Mouse (Mus musculus): ENCODE data around the gene Pdcd4.

Pdcd4 gene

DNA sequence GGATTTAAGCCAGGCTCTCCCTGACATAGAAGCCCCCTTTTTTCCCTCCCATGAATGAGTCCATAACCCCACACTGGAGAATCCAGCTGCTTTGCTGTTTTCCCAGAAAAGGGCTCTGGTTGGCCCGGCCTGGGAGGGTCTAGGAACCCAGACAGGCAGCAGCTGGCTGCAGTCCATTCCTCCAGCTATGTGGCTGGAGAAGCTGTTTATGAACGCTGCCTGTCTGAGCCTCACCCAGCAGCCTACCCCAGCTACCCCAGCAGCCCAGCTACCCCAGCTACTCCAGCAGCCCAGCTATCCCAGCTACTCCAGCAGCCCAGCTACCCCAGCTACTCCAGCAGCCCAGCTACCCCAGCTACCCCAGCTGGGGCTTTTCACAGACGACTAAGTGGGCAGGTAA lies at the start of gene Pdcd4:
Gene Pdcd4, plus strand, starts transcription at position 171 of the 400 bp plus-strand sequence.
- DNase-seq (ENCODE audit: low read depth): peak; percentile 69

DNA sequence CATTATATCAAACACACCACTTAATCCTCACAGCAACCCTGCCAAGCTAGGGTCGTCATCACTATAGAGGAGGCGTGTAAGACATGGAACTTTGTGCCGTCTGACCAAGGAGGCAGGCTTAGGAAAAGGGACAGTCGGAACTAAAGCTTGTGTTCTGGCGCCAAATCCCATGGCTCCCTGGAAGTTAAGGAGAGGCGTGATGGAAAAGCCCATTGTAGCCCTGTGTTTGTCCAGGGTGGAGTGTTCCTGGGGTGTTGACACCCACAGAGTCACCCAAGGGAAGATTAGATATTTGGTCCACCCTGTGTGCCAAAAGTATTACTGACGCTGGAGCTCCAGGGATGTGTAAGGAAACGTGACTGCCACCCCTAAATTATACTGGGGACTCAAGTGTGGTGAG lies 48.1 kb upstream of the Pdcd4 start:
- no peak for DNase-seq (ENCODE audit: low read depth)

DNA sequence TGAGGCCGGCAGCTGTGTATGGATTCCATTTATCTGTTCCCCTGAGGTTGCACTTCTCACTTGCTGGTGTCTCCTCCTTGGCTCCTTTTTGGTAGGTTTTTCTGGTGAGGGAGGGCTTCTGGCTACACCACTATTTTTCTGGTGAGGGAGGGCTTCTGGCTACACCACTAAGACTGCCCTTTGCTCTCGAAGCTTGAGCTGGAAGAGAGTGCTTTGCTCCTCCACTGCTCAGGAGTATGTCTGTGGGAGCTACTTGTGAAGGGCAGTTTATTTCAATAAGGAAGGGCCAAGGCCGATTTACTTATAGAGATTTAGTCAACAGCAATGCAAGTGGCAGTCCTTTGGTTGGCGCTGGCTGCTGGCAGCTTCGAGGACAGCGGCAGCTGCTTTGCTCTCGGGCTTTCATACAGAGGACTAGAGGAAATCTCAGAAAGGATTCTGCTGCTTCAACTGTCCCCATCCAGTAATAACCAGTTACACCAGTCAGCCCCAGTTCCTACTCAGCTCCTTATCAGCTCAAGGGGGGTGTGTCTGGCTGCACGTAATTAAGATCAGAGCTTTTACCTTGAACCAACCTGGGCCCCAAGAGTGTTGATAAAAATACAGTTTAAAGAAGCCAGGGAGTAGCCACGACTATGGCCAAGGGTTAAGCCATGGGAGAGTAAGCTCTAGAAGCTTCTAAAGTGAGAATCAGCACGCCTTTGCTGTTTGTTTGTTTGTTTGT lies 43.6 kb upstream of the Pdcd4 start:
- DNase-seq (ENCODE audit: low read depth): no peak

DNA sequence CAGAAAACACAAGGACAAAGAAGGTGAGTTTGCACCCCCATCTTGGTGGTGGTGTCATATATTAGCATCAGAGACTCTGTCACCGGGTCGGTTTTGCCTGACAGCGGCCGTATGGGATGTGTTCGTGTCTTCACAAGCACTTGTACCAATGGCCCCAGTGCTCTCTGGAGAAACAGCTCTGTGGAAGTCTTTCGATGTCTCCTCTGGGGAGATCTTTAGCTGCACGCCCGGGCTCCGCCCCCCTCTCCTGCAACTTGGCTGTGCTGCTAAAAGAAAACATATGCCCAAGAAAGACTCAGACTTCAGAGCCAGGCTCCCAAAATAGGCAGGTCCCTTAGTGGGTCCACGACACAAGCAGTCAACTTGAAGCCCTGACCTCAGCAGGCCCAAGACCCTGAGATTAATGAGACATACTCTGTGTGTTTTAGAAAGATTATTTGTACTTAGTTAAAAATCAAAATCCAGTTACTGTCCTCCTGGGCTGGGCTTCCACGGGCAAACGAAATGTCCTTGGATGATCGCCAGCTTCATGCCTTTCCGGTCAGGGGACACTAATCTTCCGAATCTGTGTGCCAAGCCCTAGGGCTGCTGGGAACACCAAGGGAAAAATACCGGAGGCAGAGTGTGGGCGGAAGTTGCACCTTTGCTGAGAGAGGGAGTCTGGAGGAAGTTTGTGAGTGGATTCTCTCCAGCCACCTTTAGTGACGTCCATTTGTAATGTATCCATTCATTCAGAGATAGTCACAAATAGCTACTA lies 41.7 kb upstream of the Pdcd4 start:
- DNase-seq (ENCODE audit: low read depth): peak; percentile 89

DNA sequence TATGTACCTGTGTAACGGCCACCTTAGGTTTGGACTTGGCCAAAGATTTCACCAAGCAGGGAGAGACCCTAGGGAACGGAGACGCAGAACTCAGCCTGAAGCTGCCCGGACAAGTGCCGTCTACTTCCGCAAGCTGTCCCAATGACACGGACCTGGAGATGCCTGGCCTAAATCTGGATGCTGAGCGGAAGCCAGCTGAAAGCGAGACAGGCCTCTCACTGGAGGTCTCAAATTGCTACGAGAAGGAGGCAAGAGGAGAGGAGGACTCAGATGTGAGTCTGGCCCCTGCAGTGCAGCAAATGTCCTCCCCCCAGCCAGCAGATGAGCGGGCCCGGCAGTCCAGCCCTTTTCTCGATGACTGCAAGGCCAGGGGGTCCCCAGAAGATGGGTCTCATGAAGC lies 40.7 kb upstream of the Pdcd4 start:
- no peak for DNase-seq (ENCODE audit: low read depth)

DNA sequence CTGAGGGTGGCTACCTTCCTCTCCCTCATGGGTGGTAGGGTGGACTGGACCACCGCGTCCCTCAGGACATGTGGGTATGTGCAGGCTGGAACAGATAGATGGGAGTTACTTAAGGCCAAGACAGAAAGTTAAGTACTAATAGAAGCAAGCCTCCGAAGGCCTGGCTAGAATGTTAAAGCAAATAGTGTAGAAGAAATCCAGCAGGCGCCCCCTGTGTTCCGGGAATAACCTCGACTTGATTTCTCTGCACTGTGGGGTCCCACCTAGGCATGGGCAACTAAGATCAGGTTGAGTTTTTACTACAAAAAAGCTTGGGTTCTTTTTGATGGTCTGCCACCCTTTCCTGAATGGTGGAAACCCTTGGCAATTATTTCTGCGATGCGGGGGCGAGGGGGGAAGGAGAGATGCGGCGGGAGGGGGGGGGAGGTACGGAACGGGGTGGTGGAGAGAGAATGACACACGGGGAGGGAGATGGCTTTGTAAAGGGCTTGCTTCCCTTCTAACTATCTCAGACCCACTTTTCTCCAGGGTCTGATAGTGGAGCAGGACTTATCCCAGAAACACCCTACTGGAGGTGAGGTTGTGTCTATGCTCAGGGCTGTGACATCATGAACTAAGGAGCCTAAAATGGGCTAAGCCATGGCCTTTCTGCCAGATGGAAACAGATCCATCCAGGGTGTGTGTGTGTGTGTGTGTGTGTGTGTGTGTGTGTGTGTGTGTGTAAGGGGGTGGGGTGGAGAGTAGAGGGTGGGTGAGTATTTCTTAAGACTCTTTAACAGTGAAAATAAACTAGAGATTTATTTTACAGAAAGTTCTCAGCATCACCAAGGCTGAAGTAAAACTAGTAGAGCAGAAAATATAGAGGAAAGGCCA lies 40.0 kb upstream of the Pdcd4 start:
- no peak for DNase-seq (ENCODE audit: low read depth)

DNA sequence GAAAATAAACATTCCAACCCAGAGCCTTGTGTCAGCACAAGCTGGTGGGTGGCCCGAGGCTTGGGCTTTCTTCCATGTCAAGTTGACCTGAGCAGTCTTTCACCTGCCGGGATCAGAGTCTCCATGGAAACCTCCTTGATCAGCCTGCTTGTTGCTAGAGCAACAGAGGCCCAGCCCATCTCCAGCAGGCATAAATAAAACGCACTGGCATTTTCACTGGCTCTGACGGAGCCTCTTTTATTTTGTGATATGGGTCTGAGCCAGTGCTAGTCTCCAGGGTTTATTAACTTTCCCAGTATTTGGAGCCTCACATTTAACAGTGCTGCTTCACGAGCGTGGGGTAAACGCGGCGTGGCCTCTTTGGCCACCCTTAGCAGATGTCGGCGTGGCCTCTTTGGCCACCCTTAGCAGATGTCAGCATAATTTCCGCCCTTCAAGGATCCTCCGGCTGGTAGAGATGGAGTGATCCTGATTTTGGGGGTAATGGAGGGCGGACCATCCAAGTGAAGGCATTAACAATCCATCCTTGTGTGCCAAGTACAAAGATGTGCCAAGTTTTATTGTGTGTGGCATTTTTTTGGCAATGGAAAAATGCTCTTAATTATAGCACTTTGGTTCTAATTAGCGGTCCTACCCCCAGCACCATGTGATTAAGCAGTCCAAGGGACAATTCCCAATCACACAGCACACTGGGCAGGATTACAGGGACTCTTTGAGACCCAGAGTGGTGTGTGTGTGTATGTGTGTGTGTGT lies 39.2 kb upstream of the Pdcd4 start:
- DNase-seq (ENCODE audit: low read depth): peak; percentile 85

DNA sequence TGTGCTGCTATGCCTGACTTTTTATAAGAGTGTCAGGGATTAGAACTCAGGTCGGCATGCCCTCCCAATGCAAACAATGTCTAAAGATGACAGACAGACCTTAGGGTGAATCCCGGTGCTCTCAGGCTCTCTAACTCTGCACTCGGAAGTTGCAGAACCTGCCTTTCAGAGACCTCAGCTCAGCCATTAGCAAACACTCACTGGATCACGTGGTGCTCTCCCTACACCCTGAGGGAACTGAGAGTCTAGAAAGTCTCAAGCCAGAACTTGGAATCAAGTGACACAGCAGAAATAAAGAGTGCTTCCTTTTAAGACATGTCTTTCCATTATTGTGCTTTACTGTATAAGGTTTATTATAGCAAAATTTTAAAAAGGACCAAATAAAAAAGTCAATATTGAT lies 37.1 kb upstream of the Pdcd4 start:
- no peak for DNase-seq (ENCODE audit: low read depth)

DNA sequence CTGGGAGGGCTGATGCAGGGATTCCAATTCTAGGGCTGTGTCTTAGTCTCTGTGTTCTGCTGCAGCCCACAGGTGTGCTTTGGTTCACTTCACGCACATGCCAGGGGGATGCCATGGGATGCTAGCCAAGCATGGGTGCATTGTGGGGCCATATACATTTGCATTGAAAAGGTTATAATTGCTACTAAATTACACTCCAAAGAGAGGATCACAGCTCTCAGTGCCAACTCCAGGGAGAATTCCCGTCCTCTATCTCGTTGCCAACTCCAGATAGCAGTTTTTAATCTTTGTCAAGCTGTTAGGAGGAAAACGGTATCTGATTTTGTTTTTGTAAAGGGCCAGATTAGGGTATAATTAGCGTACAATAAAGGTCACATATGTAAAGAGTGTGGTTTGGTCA lies 36.2 kb upstream of the Pdcd4 start:
- DNase-seq (ENCODE audit: low read depth): no peak

DNA sequence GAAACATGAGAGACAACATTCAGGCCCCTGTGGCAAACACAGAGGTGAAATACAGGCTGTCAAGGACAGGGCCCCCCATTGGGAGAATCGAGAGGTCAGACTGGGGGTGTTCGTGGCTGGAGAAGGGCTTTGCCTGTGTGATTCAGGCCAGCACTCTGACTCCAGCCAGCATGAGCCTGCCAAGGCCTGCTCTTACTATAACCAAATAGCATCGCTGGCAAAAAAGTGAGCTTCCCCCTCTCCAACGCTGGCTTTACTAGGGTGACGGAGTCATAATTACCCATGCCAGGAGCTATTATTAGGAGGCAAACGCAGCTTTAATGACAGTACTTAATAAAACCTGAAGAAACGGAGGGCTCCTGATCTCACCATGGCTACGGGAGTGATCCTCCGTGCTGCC lies 35.2 kb upstream of the Pdcd4 start:
- DNase-seq (ENCODE audit: low read depth): no peak

DNA sequence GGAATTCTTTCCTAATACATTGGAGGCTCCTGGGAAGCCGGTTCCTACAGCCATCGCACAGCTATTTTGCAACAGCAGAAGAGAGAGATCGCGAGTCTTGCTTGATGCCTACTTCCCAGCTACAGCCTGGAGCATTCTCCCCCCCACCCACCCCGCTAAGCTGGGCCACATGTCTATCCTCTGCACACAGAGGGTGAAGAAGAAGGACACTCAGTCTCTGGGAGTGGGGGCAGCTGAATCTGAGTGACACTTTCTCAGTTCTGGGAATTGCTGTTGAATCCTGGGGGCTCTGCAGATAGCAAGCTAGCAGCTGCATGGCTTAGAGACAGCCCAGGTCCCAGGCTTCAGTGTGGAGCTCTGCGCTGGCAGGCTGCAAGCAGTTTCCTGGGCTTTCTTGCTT lies 34.1 kb upstream of the Pdcd4 start:
- DNase-seq (ENCODE audit: low read depth): peak; percentile 38

DNA sequence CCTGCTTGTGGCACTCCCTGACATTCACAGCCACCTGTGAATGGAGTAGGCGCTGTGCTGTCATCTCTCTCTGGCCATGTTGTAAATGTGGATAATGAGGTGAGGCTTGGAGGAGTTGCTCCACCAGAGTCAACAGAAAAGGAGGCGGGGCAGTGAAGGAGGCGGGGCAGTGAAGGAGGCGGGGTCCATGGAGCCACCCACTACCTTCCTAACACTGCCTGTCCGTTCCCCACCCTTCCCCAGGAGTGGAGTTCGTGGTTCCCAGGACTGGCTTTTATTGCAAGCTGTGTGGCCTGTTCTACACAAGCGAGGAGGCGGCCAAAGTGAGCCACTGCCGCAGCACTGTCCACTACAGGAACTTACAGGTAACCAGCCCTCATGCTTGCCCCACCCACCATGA lies 32.9 kb upstream of the Pdcd4 start:
- no peak for DNase-seq (ENCODE audit: low read depth)

DNA sequence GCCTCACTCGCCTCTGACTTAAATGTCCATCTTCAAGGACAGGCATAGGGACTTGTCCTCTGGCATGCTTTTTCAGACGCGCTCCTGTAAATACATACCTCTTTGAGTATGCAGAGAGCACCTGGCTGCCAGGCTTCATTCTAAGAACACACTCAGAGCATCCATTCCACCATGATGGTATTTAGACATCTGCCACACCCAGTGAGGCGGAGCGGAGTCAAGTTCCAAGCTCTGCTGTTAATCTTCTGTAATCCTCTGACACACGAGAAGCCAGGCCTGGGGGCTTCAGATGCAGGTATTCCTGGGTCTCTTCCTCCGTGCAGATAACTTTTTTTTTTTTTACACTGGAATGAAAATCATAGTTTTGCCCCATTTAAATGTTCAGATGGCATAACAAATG lies 32.4 kb upstream of the Pdcd4 start:
- no peak for DNase-seq (ENCODE audit: low read depth)

DNA sequence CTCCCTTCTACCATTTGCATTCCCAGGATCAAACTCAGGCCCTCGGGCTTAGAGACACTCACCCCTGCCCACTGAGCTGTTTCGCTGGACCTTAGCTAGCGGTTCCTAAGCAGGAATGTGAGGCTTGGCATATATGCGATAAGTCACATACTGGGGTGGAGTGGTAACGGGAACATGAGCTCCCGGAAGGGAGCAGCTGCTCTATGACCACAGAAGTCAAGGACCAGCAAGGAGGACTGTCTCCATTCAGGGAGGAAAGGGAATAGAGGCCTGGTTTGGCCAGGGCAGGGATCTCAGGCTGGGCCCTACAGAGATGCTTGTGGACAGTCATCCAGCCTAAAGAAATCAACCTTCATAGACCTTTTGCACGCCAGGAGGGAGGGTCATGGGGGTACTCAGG lies 30.7 kb upstream of the Pdcd4 start:
- no peak for DNase-seq (ENCODE audit: low read depth)

DNA sequence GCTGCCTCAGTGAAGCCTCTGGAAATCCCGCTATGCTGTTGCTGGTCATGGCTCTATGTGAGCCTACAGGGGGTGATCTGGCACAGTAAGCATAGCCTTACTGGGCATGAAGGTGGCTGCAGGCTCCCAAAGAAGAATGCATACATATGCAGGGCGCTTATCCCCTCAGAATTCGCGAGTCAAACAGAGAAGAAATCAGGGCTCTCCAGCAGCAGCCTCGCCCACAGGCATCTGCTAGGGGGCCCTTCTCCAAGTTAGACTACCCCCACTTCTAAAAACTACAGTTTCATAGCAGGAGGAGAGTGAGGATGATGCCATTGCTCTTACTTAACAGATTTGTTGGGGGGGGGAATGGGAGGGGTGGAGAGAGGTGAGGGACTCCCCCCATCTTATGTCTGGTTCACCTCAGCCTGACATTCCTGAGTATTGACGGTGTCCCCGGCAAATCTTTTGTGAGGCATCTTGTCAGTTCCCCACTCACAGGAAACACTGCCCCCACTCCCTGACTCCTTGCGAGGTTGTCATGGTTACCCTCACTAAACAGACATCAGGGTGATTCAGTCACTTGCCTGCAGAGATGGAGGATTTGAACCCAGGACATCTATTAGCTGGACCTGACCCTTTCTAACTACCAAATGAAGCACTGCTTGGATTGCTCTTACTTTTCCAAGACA lies 29.3 kb upstream of the Pdcd4 start:
- DNase-seq (ENCODE audit: low read depth): no peak

DNA sequence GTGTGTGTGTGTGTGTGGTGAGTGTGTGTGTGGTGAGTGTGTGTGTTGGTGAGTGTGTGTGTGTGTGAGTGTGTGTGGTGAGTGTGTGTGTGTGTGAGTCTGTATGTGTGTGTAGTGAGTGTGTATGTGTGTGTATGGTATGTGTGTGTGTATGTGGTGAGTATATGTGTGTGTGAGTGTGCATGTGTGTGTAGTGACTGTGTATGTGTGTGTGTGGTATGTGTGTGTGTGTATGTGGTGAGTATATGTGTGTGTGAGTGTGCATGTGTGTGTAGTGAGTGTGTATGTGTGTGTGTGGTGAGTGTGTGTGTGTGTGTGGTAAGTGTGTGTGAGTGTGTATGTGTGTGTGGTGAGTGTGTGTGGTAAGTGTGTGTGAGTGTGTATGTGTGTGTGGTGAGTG lies 24.8 kb upstream of the Pdcd4 start:
- no peak for DNase-seq (ENCODE audit: low read depth)

DNA sequence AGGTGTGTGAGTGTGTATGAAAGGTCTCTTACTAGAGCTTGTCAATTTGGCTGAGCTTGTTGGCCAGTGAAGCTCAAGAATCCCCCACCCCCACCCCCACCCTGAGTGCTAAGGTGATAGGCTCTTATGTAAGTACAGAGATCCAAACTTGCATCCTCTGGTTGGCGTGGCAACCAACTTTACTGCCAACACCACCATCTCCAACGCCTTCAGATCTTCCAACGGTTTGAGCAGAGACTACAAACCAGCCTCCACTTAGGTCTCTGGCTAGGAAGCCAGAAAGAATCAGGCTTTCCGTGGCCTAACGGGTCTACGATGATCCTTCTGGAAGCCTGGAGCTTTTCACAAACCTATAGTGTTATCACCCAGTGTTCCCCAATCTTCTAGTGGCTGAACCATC lies 23.9 kb upstream of the Pdcd4 start:
- no peak for DNase-seq (ENCODE audit: low read depth)

DNA sequence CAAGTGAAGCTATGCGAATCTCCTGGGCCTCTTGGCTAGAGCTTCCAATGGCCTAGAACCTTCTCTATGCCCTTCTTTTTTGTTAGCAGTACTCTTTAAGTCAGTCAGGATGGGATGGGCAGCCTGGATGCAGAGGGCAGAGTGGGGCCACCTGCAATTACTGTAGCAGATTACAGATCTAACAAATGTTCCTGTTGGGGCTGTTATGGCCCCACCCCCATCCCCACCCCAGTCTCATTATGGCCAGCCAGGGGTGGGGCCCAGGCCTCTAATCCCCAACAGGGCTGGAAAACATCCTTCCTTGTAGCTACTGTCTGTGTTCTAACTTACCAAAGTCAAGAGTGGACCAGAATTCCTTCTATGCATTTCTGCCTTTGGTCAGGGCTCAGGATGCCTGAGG lies 23.2 kb upstream of the Pdcd4 start:
- no peak for DNase-seq (ENCODE audit: low read depth)

DNA sequence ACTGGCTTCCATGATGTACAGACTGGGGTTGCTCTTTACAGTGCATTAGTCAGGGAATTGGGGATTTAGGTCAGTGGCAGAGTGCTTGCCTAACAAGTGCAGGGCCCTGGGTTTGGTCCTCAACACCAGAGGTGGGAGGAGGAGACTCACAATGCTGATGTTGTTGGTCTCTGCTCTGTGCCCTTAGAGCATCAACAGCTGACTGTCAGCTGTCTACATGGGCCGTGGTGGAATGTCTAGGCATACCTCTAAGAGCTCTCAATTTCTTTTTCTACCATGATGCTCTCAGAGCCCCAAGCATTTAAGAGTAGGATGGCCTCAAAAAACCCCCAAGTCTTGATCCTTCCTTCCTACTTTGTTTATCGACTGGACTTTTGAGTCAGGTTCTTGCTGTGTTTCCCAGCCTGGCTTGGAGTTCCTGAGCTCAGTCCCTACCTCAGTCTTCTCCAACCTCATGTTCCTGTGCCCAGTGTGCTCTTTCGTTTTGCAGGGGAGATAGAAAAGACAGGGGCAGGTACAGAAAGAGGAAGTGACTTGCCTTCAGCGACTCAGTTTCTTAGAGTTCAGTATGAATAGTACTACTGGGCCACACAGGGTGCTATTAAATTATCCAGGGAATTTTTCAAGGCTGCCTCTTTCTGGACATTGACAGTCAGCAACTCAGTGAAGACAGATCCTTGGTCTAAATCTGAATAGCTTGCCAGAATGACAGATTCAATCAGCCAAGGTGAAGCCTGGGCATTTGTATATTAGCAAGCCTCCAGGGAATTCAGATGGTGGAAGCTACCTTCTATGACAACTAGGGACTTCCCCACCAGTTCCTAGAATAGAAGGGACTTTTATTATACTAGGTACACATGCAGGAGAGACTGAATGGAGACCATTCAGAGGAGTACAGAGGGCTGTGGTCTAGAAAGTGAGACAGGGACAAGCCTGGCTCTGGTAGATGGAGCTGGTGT lies 22.3 kb upstream of the Pdcd4 start:
- no peak for DNase-seq (ENCODE audit: low read depth)

DNA sequence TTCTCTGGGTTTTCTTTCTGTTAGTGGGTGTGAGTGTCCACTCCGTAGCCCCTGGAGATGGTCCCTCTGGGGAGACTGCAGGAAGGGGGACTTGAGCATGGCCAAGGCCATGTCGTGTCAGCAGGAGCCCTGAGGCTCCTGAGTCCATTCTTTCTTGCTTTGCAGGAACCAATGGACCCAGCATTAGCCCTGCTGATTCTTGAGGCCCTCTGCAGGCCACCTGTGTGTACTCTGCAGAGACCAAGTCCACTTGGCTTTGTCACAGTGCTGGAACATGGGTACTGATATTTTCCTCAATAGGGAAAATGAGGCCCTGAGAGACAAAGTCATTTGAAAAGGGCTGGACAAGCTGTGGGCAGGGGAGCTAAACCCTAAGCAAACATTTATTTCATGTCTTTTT lies 21.5 kb upstream of the Pdcd4 start:
- no peak for DNase-seq (ENCODE audit: low read depth)
